Mouse (Mus musculus): Measurements from ENCODE around the gene Pcdh9.

- no peak for TF ChIP-seq POLR2A (IDR thresholded peaks at IDR 0.05; ENCODE audit: low read depth, low read length)
- no peak for TF ChIP-seq CTCF (conservative IDR thresholded peaks at IDR 0.05; ENCODE audit: insufficient read depth, insufficient read length, low read depth, low read length)
Measured at GRCm38 (mm10) chr14:93072346-93072745, 818.1 kb downstream of the Pcdh9 start.
